Mouse (Mus musculus): ENCODE measurements around the gene BC049352.

DNA sequence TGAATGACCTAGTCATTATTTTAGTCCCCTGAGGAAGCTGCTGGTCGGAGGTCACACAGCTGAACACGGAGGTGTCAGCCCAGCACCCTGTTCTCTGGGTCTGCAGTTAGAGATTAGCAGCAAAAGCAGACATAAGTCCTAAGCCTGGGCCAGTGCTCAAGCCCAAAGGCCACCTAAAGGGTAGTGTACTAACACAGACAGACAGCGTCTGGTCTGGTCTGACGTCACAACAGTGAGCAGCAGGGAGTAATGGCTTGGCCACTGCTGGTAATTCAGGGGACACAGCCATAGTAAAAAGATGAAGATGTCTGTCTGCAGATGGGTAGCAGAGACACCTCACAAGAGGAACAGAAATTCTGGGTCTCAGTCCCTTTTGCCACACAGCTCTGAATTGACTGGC, 72.8 kb downstream of the BC049352 start:
- TF ChIP-seq POLR2A (IDR thresholded peaks at IDR 0.05; ENCODE audit: borderline replicate concordance, control insufficient read depth, low read depth, low read length) (no peak), CTCF (IDR thresholded peaks at IDR 0.05; ENCODE audit: control insufficient read depth, insufficient read depth, low read length) (no peak)
